Mouse (Mus musculus) ES-E14 (cell line): ENCODE data around the gene Sim1.

Source experiments
- HCFC1 ChIP-seq: IDR thresholded peaks from 2 replicates; pipeline ENCODE4 v1.6.1; 2012; ENCODE audit warnings: low read length, inconsistent platforms, borderline replicate concordance; ENCODE audit not compliant: insufficient read depth
- ZC3H11A ChIP-seq: IDR thresholded peaks from 2 replicates; pipeline ENCODE4 v1.6.1; 2012; ENCODE audit warnings: low read depth, mild to moderate bottlenecking, inconsistent platforms, low read length, borderline replicate concordance

GRCm38 (mm10) chr10:50890621-50891020 lies 3.9 kb upstream of the Sim1 start:
- TF ChIP-seq HCFC1 (no peak), ZC3H11A (no peak)
